Mouse (Mus musculus) ES-E14 (cell line): ENCODE results near the gene Dlg2.

ENCODE experiments used
- CHD2 ChIP-seq: IDR thresholded peaks from 2 replicates; pipeline ENCODE4 v1.6.1; 2014; ENCODE audit warnings: mild to moderate bottlenecking, low read depth, low read length, inconsistent platforms
- HCFC1 ChIP-seq: IDR thresholded peaks from 2 replicates; pipeline ENCODE4 v1.6.1; 2012; ENCODE audit warnings: low read length, inconsistent platforms, borderline replicate concordance; ENCODE audit not compliant: insufficient read depth
- MAFK ChIP-seq: IDR thresholded peaks from 2 replicates; pipeline ENCODE4 v1.6.1; 2014; ENCODE audit warnings: mild to moderate bottlenecking, low read depth, low read length, inconsistent platforms; ENCODE audit not compliant: insufficient read depth
- ZNF384 ChIP-seq: IDR thresholded peaks from 2 replicates; pipeline ENCODE4 v1.6.1; 2012; ENCODE audit warnings: low read depth, low read length, inconsistent platforms

DNA sequence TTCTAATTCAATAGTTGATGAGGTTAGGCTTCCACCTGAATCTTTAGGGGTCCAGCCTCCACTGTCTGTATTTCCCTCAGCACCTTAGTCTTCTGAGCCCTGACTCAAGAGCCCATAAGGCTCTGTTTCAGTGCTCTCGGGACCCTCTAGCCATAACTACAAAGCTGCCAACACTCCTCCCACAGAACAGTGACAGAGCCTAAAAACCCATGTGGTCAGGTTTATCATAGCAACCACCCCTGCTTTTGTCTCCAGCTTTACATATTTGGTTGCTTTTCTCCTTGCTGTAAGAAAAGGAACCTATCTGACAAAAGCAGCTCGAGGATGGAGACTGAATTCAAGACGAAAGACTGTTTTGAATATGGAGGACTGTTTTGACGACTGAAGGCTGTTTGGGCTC lies 765.2 kb downstream of the Dlg2 start:
- no peak for TF ChIP-seq MAFK
- TF ChIP-seq HCFC1 = no peak
- no peak for TF ChIP-seq ZNF384
- TF ChIP-seq CHD2 = no peak
